Mouse (Mus musculus) spleen, adult 18-20 months (tissue): ENCODE results near the gene Slc5a7.

ENCODE experiments used
- DNase-seq, 2 experiments: peaks; one replicate each; pipeline ENCODE4 v3.0.0; 2022; ENCODE audit warnings: mixed read lengths in 2 of 2

The Slc5a7 gene

DNA sequence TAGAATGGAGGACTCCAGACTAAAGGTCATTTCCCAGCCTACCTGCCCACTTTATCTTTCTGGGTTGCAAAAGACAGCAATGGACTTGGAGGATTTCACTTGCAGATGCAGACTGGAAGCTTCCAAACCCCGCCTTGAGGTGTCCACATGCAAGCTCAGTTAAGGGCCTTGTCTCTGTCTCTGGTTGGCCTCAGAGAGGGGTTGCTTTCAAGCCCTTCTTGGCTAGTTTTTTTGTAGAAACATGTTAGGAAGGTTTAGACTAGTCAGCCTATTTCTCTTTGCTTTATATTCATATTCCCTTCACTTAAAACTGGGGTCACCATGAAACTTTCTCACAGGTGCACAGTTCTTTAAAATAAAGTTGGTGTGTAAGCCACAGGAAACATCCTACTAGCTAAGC is at the start of gene Slc5a7:
Slc5a7 (minus strand) TSS at position 101 of the 400 bp plus-strand sequence.
- DNase-seq = no peak

DNA sequence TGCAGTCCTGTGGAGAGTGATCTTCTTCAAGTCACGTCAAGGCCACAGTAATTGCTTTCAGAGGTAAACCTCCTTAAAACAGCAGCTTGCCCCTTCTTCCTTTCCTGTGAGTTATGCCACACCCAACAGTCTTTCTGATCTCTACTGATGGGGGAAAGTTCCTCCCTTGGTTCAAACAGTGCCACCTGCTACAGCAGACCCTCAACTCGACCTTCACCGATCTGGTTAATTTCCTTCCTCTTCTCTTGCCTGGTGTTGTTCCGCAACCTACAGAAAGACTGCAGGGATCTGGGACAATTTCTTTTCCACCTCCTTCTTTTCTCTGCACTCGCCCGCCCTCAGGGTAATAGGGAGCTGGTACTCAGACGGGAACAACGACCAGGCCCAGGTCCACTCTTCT is 48.8 kb upstream of the Slc5a7 start:
- DNase-seq = no peak

DNA sequence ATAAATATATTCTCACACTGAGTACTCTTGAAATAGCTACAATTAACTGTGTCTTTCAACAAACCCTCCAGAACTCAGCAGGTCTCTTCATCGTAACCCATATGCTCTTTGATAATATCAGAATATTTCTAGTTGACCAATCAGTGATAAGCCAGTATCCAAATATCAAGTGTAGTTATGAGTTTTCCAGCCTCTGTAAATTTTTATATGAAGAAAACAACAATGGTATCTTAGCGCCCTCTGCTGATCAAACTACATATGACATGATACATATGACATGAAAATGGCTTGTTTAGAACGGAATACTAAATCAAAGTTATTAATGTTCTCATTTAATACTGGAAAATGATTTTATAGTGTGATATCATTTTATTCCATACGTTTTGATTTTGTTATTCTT is 44.6 kb upstream of the Slc5a7 start:
- no peak for DNase-seq

DNA sequence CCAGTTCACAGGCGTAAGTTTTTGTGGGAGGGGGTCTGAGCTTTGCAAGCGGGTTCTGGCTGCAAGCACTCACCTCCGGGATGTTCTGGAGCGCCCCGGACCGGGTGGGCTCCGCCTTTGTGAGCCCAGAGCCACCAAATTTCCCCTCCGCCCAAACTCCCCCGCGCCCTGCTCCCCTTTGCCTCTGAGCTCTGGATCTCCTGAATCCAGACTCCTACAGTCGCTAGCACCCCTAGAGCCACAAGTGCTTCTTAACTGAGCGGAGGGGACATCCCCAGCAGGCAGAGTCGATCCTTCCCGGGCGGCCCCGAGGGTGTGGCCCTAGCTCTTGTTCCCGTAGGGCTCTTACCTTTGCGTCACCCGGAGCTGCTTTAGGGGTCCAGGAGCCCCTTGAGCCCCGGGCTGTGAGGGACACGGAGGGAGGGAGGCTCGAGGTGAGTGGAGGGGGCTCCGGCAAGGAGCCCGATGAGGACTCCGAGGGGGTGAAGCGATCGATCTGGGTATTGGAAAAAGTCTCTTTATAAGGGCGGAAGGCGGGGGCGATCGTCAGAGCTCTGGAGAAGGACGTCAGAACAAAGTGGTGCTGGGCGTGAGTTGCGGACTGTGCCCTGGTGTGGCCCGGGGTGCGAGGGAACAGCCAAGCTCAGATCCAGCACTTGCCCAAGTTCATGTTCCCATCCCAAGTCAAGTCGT is 456 bp downstream of the Slc5a7 start:
- no peak for DNase-seq

DNA sequence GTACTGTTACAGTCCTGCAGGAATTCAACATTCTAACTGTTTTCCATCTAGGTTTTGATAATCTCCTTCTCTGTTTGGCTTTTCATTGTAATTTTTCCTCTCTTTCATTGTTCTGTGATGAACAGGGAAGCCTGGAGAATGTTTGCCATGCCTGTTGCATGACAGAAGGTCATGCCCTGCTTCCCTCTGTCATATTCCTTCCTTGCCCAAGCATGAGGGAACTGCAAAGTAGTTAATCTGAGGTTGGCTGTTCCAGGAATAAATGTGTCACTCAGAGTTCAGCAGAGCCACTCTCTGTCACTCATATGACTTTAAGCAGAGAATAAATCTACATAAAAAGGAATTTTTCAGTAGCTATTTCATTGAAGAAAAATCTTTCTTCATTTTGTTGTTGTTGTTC is 48.1 kb downstream of the Slc5a7 start:
- no peak for DNase-seq

DNA sequence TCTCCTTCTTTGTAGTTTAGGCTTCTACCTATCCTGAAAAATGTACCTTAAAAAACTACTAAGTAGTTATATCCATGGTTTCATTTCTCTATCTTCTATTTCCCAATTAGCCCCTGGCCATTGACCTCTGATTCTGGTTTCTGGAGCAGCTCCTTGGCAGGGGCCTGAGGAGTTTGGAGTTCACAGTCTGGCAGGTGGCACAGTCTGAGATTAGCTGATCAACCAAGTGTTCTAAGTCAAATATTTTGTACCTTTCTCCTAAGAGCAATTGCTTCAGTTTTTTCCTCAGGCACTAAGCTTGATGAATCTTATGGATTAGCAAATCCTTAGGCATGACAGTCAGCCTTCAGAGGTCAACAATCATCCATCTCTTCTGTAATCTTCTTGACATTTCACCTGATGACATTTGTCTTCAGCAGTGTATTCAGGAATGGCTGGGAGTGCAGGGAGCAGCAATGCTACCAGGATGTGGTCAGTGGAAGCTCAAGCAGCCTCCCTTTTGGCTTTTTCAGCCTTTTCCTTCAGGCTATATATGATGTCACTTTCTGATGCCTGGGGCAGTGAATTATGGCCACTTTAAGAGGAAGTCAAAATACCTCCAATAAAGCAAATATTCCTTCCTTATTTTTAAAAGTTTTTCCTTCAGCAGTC is 55.1 kb downstream of the Slc5a7 start:
- DNase-seq = no peak

DNA sequence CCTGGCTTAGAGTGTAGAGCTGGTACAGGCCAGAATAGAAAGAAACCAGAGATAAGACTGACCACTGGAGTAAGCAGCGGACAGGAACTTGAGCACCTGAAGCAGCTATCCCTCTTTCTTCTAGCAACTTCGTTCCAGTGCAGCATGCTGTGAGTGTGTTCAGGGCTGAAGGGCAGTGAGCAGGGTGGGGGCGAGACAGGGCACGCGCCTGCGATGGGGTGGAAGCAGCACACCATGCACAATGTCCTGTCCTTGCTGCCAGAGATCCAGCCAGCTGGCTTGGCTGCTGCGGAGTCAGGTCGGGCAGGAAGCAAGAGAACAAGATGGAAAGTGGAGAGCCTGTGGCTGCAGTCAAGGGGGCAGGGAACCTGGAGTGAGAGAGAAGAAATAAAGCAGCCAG is 59.4 kb downstream of the Slc5a7 start:
- no peak for DNase-seq
